Mouse (Mus musculus) liver, adult (tissue): Measurements from ENCODE around the gene Nhsl2.

Experiments
- GATA4 ChIP-seq: IDR thresholded peaks from 2 replicates; pipeline ENCODE4 v1.6.1; 2014; ENCODE audit warnings: mild to moderate bottlenecking, low read length; ENCODE audit not compliant: insufficient replicate concordance

The Nhsl2 gene

GRCm38 (mm10) chrX:101944761-101945330 lies 95.7 kb downstream of the Nhsl2 start:
- TF ChIP-seq GATA4: no peak

- no peak for TF ChIP-seq GATA4
Observed at GRCm38 (mm10) chrX:101952436-101952835, 103.3 kb downstream of the Nhsl2 start.

GRCm38 (mm10) chrX:101953256-101953655 lies 104.1 kb downstream of the Nhsl2 start:
- no peak for TF ChIP-seq GATA4

GRCm38 (mm10) chrX:101953787-101954491 lies 104.8 kb downstream of the Nhsl2 start:
- TF ChIP-seq GATA4: no peak

DNA sequence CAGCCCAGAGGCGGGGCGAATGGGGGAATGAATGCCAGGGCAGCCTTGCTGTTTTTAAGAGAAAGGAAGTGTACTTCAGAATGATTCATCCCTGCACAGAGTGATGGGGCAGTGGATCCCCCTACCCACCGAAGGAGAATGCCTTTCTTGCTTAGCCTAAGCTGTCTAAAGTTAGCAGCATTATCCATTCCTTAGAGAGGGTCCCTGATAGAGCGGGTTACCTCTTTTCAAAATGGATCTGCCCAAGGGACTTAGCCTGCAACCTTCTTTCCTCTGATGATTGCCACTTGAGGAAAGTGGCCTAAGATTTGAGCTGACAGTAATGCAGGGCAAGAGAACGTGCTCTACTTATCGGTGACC lies 105.3 kb downstream of the Nhsl2 start:
- no peak for TF ChIP-seq GATA4

DNA sequence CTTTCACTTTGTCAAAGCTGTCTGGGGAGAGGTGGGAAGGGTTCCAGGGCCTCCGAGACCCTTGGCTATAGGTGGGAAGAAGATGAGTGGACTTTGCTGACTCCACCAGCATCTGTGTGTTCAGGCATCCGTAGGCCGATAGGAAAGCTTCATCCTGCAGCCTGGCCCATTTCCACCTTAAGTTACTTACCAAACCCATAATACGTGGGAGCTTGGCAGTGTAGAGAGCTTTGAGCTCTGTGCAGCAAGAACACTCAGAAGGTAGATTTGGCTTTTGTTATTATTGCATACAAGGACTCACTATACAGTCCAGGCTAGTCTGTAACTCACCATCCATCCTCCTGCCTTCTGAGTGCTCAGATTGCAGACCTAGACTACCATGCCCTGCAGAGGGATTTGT lies 112.7 kb downstream of the Nhsl2 start:
- no peak for TF ChIP-seq GATA4

DNA sequence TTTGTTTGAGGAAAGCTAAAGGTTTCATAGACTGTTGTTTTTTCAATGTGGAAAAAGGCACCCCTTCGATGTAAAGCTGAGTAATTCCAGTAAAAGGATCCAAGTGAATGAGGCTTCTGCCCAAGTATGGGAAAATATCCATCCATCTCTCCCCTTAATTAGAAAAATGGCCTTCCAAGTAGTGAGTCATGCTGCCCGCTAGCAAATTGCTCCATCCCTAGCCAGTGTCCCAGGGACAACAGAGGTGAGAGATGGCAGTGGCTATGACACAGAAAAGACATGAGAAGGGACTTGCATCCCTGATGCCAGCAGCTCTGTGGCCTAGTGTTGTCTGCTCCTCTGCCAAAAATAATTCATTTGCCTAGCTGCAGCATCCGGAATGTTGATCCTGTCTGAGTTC lies 114.5 kb downstream of the Nhsl2 start:
- no peak for TF ChIP-seq GATA4

DNA sequence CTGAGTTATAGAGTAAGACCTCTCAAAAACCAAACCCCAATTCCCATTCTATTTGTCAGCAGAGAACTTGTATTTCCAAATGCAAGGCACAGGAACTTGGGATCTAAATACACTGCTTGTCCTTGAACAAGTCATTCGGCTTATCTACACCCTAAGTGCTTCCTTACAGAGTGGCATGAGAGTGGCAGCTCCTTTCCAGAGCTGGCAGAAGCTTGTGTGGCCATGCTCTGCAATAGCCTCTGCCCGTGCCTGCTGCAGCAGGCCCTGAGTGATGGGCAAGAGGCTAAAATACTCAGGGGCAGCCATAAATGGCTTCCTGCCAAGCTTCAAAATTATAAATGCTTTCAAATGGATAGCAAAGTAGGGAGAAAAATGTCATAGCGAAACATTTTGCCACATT lies 123.8 kb downstream of the Nhsl2 start:
- TF ChIP-seq GATA4: no peak

GRCm38 (mm10) chrX:101976931-101977330 lies 127.7 kb downstream of the Nhsl2 start:
- TF ChIP-seq GATA4: no peak

DNA sequence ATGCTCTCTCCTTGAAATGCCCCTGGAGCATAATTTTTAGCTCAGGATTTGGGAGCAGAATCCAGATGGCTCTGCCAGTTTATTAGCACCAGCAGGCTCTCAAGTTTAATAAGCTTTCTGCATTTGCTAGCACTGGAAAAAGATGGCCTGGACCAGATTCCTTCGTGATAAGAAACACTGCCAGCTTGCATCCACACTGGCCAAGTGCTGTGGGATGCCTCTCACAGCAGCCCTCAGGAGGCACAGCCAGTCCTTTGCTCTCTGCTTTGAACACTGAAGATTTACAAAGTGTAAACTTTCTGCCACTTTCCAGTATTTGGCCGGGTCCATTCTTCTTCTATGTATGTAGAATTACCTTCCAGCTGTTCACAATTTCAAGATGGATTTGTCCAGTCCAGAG lies 129.7 kb downstream of the Nhsl2 start:
- no peak for TF ChIP-seq GATA4

- TF ChIP-seq GATA4: no peak
Observed at GRCm38 (mm10) chrX:101979267-101979666, 130.1 kb downstream of the Nhsl2 start.

DNA sequence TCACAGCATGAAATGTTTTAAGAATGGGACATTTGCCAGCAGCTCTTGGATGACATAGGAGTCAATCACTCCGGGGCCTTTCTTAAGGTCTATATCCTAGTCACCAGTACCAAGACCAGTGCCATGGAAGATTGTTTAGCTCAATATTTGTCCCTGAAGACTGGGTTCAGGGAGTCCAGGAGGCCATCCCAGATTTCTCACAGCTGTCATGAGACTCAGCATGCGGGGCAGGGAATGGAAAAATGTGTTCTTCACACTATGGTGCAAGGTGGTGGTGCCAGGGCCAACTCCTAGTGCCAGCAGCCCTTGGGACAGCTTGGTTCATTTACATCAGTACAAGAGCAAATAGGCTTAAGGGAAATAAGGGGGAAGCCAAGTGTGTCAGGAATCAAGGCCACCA lies 131.4 kb downstream of the Nhsl2 start:
- TF ChIP-seq GATA4: no peak

DNA sequence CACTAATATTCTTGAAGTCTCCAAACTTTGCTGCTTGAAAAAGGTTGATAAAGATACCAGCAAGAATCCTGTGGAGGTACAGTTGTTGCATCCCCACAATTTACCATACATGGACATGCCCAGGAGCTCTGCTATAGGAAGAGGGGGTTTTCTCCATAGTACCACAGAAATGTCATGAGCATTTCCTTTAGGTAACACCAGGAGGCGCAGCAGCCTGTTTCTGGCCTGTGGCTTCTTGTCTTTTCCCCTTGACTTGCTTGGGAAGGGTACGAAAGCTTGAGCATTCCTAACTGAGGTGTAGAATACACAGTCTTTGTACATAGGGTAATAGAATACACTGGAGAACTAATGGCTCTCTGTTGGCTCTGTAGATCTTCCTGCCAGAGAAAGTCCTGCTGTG lies 132.3 kb downstream of the Nhsl2 start:
- no peak for TF ChIP-seq GATA4

DNA sequence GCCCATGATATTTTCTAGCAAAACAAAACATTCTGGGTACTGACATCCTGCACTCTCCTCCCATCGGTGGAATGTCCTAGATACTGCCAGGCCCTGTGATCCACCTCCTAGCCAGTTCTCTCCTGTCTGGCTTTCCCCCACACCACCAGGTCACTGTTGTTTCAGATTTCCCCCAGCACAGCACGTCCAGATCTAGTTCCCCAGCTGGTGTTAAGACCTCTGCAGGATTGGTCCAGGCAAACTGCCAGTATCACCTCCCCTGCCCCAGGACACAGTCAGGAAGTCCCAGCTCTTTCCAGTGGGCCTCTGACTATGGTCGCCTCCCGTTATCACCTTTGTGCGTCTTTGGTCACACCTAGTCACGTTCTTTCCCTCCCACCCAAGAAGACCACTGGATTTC lies 134.5 kb downstream of the Nhsl2 start:
- TF ChIP-seq GATA4: no peak

DNA sequence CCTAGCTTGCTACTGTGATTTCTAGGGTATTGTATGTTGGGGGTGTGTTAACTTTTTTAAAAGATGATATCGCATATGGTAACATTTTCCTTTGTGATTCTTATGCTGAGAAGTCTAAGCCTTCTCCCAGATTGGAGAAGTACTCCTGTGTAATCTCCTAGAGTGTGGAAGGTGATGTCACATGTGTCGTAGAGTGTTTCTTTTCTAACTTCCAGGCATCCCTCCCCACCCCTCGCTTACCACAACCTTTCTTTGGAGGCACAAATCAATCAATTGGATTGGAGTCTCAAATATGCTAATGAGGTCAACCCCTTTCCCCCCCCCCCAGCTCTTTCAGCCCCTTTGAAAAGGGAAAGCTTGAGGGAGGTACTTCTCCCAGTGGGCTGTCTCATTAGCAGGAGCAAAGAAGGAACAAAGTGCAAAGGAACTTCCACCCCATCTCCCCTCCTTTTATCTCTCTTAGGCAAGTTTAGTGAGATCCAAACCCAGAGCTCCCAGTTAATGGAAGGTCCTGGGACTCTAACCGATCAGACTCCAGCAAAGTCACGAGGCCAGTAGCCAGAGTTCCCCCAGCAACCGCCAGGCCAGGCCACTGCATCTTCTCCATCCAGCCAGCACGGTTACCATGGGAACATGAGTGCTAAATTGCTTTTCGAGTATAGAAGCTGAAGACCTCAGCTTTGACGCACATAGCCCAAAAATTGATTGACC lies 137.6 kb downstream of the Nhsl2 start:
- no peak for TF ChIP-seq GATA4

DNA sequence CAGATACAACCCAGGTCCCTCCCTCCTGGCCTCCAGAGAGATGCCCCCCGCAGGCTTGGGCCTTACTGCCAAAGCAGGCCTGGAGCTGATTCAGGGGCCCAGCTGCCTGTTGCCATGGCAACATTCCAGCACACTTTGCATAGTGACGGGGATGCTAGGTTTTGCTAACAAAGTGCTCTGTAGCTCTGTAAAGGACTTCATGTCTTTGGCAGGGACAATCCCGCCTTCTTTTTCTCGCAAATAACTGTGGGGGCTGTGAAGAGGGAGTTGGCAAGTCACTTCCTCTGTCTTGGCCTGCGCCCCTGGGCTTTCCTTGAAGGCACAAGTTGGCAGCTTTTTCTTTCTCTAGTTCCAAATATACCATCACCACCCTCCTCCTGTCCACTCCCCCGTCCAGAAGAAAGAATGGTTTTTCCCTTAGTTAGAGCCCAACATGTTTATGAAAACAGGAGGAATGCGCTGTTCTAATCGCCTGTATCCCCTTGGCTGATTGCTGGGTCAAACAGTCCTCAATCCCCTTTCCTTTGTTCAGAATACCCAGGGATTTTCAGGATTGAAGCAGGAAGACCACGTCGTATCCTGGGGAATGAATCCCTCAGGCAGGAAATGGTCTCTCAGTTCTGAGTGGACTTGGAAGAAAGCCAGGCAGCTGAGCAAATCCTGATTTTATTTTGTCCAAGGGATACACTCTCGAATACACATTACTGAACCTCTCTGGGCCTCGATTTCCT lies 144.8 kb downstream of the Nhsl2 start:
- no peak for TF ChIP-seq GATA4

DNA sequence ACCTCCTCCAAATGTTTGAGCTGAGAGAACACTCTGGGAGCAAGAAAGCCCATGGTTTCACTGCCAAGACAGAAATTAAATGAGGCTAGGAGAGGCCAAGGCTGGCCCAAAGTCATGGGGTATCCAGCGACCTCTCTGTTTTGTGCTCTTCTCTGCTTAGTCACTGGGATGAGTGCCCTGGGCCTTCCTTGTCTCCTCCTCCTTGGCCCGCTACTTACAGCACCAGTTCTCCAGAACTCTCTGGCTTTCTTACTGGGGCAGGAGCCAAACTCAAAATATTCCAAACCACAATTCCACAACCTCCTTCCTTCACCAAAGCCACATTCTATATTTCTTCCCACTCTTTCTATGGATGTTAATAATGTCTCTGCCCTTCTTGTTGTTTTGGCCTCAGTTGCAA lies 147.5 kb downstream of the Nhsl2 start:
- no peak for TF ChIP-seq GATA4
